Mouse (Mus musculus) lung, embryonic 15.5 days (tissue): Measurements from ENCODE around the gene Gm28269. TPM values are rescaled to one million over a fixed set of nuclear protein-coding genes. Genes with fewer than 3 reads are reported as not detected.
A peak's percentile ranks its signal among the peaks of the same experiment; 100 is the strongest.

ENCODE experiments used
- ATAC-seq: fragments of 200-750 bp; cut with Nextera tagmentation; 2 replicates; pipeline ENCODE4 v1.8.0; 2017; ENCODE audit warnings: moderate number of reproducible peaks, borderline replicate concordance; ENCODE audit not compliant: low FRiP score, low TSS enrichment; ENCODE audit errors: extremely low read depth
- H3K27ac ChIP-seq: fragments of 300-500 bp; sonication (generic); 2 replicates; pipeline ENCODE4 v1.5.1; 2015; ENCODE audit warnings: moderate library complexity, mild to moderate bottlenecking, inconsistent platforms
- H3K27me3 ChIP-seq: fragments of 300-500 bp; sonication (generic); 2 replicates; pipeline ENCODE4 v1.6.1; 2015; ENCODE audit warnings: inconsistent platforms
- H3K36me3 ChIP-seq: fragments of 300-500 bp; sonication (generic); 2 replicates; pipeline ENCODE4 v1.6.1; 2015; ENCODE audit warnings: inconsistent platforms
- H3K4me1 ChIP-seq: fragments of 300-500 bp; sonication (generic); 2 replicates; pipeline ENCODE4 v1.6.1; 2015; ENCODE audit warnings: inconsistent platforms
- H3K4me2 ChIP-seq: fragments of 300-500 bp; sonication (generic); 2 replicates; pipeline ENCODE4 v1.6.1; 2015; ENCODE audit warnings: inconsistent platforms, mild to moderate bottlenecking, moderate library complexity
- H3K4me3 ChIP-seq: fragments of 300-500 bp; sonication (generic); 2 replicates; pipeline ENCODE4 v1.5.1; 2015; ENCODE audit warnings: mild to moderate bottlenecking, inconsistent platforms
- H3K9ac ChIP-seq: fragments of 300-500 bp; sonication (generic); 2 replicates; pipeline ENCODE4 v1.6.1; 2015; ENCODE audit warnings: inconsistent platforms
- H3K9me3 ChIP-seq: fragments of 300-500 bp; sonication (generic); 2 replicates; pipeline ENCODE4 v1.6.1; 2016; ENCODE audit warnings: inconsistent platforms
- WGBS: fragments of 180-500 bp; shearing (Covaris S2); methylation state at CpG from one replicate; pipeline ENCODE4 v1.1.7; 2015; 5-methylcytosine and 5-hydroxymethylcytosine counted together
- polyA plus RNA-seq: library from polyadenylated mRNA; unstranded; fragments of >200 nt; fragmentation: Nextera tagmentation; extraction: Ambion mirVana; gene quantifications from 2 replicates; pipeline ENCODE4 v1.2.1, GENCODE M21; 2015

The Gm28269 gene
- not detected in 2 replicates for polyA plus RNA-seq

DNA sequence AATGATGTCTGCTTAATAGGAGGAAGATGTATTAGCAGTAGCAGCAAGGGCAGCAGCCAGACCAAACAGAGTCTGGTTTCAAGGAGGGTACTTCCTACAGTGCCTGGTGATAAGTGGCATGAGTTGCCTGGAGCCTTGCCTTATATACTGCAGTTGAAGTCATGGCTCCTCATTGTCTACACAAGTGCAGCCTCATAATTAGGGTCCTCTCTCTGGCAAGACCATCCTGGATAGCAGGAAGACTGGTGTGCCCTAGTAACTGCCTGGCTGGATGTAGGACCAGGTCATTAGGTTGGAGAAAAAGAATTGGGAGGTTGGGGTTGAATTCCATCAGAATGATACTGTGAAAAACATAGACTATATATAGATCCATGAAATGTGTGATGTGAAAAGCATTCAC is at the start of gene Gm28269:
Gene Gm28269, minus strand, starts transcription at position 101 of the 400 bp plus-strand sequence.
- Histone ChIP-seq H3K4me3 (no peak within 1 kb of the TSS), H3K27ac (no peak within 1 kb of the TSS), H3K9ac (no peak within 1 kb of the TSS), H3K4me1 (no peaks in the 10 kb centered on the region), H3K27me3 (no peaks in the 10 kb centered on the region), H3K9me3 (no peaks in the 10 kb centered on the region), H3K36me3 (no peaks in the 10 kb centered on the region), H3K4me2 (no peak within 1 kb of the TSS)
- ATAC-seq = no peak

DNA sequence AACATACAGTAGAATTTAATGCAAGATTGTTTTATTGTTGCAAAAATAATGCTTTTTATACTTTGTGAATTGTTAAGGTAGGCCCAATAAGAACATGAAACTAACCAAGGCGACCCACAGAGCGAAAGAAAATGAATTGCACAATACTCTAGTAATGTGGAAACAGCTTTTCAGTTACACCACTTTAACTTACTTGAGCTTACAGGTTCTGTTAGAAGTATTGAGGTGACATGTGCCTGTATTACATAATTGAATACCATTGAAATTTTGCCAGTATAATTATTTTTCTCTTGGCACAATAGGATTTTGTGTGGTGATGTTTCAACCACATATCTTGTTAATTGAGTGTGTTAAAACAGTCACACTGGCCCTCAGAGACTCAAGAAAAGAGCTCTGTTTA is 28.0 kb downstream of the Gm28269 start:
- WGBS = 79% methylated on average over 2 of the region's 2 CpGs

DNA sequence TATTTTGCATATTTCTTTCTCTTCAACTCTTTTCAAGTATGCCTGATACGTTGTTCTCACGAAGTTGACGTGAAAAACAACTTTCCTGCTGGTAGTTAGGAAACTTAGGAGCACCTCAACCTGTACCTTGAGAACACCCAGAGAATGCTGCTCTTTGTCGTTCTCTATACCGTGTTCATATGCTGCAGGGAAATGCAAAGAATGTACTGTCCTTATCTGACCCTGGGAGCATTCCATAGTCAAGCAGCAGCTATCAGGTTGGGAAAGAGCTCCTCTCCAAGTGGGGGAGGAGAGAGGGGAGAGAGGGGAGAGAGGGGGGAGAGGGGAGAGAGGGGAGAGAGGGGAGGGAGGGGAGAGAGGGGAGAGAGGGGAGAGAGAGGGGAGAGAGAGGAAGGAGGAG is 29.6 kb downstream of the Gm28269 start:
- H3K4me1 ChIP-seq = no peaks in the 10 kb centered on the region
- ATAC-seq = no peak
- H3K36me3 ChIP-seq = no peaks in the 10 kb centered on the region
- no peak overlapping the region for H3K9ac ChIP-seq
- H3K4me2 ChIP-seq = no peak overlapping the region
- 38% methylated on average over 5 of the region's 5 CpGs for WGBS
- H3K27me3 ChIP-seq = no peaks in the 10 kb centered on the region
- H3K27ac ChIP-seq = peak overlapping the region; percentile 61
- H3K4me3 ChIP-seq = no peak overlapping the region
- no peaks in the 10 kb centered on the region for H3K9me3 ChIP-seq

More for the DNA sequence above, 28.0 kb downstream of the Gm28269 start:
- Histone ChIP-seq H3K4me1 (no peaks in the 10 kb centered on the region), H3K4me2 (no peak overlapping the region), H3K9me3 (no peaks in the 10 kb centered on the region), H3K4me3 (no peak overlapping the region), H3K27me3 (no peaks in the 10 kb centered on the region), H3K36me3 (no peaks in the 10 kb centered on the region), H3K27ac (no peak overlapping the region), H3K9ac (no peak overlapping the region)
- ATAC-seq = no peak

DNA sequence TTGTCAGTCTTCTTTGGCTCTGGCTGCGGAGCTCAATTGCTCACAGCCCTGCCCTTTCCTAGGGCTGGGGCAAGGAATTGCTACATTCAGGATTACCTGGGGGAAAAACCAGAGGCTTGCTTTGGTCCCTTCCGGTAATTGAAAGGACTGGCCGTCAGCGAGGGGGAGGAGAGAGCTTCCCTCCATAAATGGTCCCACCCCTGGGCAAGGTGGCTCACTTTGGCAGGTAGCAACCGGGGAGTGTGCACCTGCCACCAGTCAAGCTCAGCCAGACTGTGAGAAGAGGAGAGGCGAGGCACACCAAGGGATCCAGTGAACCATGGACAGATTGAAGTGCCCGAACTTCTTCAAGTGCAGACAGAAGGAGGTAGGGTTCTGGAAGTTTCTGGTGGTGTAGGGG is 30.1 kb downstream of the Gm28269 start, which contains the start of gene Slc6a14:
Gene Slc6a14, plus strand, starts transcription at position 68 of the 400 bp plus-strand sequence.
- Histone ChIP-seq H3K27ac (peak within 1 kb of the TSS; percentile 61), H3K27me3 (no peaks in the 10 kb centered on the region), H3K36me3 (no peaks in the 10 kb centered on the region), H3K4me3 (peak within 1 kb of the TSS; percentile 12; the same call in 1 of the 2 replicates), H3K4me1 (no peaks in the 10 kb centered on the region), H3K9ac (no peak within 1 kb of the TSS), H3K4me2 (peak within 1 kb of the TSS; percentile 6; the same call in 1 of the 2 replicates), H3K9me3 (no peaks in the 10 kb centered on the region)
- ATAC-seq = peak; percentile 59
- 55% methylated on average over 7 of the region's 7 CpGs for WGBS

DNA sequence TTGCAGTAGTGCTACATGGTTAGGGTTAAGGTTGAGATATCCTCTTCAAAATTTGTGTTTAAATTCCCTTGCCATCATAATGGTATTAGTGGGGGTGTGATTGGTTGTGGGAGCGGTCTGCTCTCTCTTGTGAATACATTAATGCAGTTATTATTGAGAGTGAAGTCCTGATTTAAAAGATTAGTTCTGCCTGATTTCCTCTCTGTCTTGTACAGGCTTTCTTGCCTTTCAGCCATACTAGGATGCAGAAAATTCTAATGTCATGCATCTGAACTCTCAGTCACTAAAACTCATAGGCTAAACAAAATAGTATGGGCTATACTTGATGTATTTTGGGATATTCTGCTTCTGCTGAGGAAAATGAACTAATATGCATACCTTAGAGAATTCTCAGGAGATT is 40.4 kb downstream of the Gm28269 start:
- H3K27me3 ChIP-seq = no peaks in the 10 kb centered on the region
- no peaks in the 10 kb centered on the region for H3K36me3 ChIP-seq
- H3K9ac ChIP-seq = no peak overlapping the region
- no peaks in the 10 kb centered on the region for H3K9me3 ChIP-seq
- H3K4me3 ChIP-seq = no peak overlapping the region
- no peak overlapping the region for H3K4me2 ChIP-seq
- ATAC-seq = no peak
- 91% methylated on average over 1 of the region's 1 CpGs for WGBS
- H3K27ac ChIP-seq = no peak overlapping the region
- no peaks in the 10 kb centered on the region for H3K4me1 ChIP-seq

DNA sequence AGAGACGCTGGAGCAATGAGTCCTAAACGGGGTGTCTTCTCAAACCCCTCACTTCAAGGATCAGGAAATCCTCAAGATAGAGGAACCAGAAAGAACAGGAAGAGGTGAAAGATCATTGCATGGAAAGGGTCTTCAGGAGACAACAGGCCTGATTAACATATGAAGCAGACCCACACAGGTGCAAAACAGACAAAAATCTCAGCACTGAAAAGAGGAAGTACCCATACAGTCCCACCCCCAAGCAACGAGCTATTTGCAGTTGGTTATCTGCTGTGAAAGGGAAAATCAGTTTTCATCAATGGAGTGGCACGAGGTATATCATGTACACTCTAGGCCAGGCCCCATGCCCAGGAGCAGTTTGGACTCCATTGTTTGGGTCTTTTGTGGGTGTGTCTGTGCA is 43.3 kb downstream of the Gm28269 start:
- 76% methylated on average over 4 of the region's 4 CpGs for WGBS
- Histone ChIP-seq H3K9ac (no peak overlapping the region), H3K36me3 (no peaks in the 10 kb centered on the region), H3K4me1 (no peaks in the 10 kb centered on the region), H3K27ac (no peak overlapping the region), H3K27me3 (no peaks in the 10 kb centered on the region), H3K4me2 (no peak overlapping the region), H3K9me3 (no peaks in the 10 kb centered on the region), H3K4me3 (no peak overlapping the region)
- ATAC-seq = no peak

DNA sequence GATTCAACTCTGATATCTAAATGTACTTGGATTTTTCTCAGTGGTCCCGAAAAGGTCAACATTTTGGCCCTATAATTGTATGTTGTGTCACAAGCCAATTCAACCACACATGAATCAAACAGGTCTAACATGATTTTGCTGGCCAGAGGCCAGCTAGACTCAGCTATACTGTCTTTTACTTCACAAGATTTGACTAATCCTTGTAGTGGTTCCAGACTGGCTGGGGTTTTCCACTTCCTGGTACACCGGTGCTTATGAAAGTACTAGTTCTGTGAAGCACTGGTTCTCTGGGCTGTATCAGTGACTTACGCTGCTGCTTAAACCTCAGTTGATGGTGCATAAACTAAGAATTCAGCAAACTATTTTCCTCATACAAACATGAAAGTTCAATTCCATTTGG is 49.2 kb downstream of the Gm28269 start:
- WGBS = 62% methylated on average over 3 of the region's 3 CpGs
- H3K4me1 ChIP-seq = no peaks in the 10 kb centered on the region
- no peak overlapping the region for H3K9ac ChIP-seq
- no peaks in the 10 kb centered on the region for H3K27me3 ChIP-seq
- no peak overlapping the region for H3K4me2 ChIP-seq
- H3K9me3 ChIP-seq = no peaks in the 10 kb centered on the region
- H3K4me3 ChIP-seq = no peak overlapping the region
- no peaks in the 10 kb centered on the region for H3K36me3 ChIP-seq
- no peak for ATAC-seq
- H3K27ac ChIP-seq = no peak overlapping the region

DNA sequence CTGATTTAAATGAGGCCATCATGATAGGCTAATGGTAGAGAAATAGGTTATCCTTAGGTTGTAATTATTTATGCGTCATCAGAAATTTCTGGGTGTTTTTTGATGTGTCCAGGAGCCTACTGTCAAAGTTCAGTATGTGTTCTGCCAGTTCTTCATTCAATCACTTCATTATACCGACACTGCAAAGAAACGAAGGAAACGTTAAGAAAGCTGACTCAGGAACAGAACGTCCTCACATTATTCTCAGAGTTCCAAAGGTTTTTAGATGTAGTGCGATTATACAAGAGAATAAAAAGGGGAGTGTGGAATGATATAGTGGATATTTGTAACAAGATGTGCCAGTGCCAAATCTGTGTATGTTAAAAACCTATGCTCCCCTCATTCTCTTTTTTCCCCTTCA is 49.7 kb downstream of the Gm28269 start:
- Histone ChIP-seq H3K4me2 (no peak overlapping the region), H3K9ac (no peak overlapping the region), H3K27me3 (no peaks in the 10 kb centered on the region), H3K27ac (no peak overlapping the region), H3K4me1 (no peaks in the 10 kb centered on the region), H3K36me3 (no peaks in the 10 kb centered on the region), H3K4me3 (no peak overlapping the region), H3K9me3 (no peaks in the 10 kb centered on the region)
- ATAC-seq = no peak; the same call in 1 of the 2 replicates
- 44% methylated on average over 6 of the region's 6 CpGs for WGBS

Other genes with a start within 250 kb of the Gm28269 start
- 9.5 and 11.9 TPM in 2 replicates for gene Slc6a14, start 30.2 kb downstream of the Gm28269 start, polyA plus RNA-seq